Mouse (Mus musculus): ENCODE results near the gene Olfr665.
"Not testable (repeated sequence)": the region's sequence is repeated elsewhere in the genome, so short reads cannot be mapped to it uniquely, and the experiment has no call there.

The Olfr665 gene

GRCm38 (mm10) chr7:104877731-104878130 is at the start of gene Olfr665:
Olfr665 (plus strand) TSS chr7:104878031.
- in situ Hi-C loops (cut with MboI; ENCODE audit: low pct_unique_long_range_greater_than_20kb in 1 of 2, low sequenced_read_pairs in 2 of 2, unreplicated experiment in 1 of 2) = no loop called here

GRCm38 (mm10) chr7:104842503-104842902 is 35.3 kb upstream of the Olfr665 start, which contains the start of gene Usp17lb:
Usp17lb (minus strand) TSS chr7:104842603.
- in situ Hi-C loops (cut with MboI; ENCODE audit: low pct_unique_long_range_greater_than_20kb in 1 of 2, low sequenced_read_pairs in 2 of 2, unreplicated experiment in 1 of 2) = no loop called here

GRCm38 (mm10) chr7:104843731-104844287 is 34.0 kb upstream of the Olfr665 start:
- in situ Hi-C loops (cut with MboI; ENCODE audit: low pct_unique_long_range_greater_than_20kb in 1 of 2, low sequenced_read_pairs in 2 of 2, unreplicated experiment in 1 of 2) = no loop called here

- in situ Hi-C loops (cut with MboI; ENCODE audit: low pct_unique_long_range_greater_than_20kb in 1 of 2, low sequenced_read_pairs in 2 of 2, unreplicated experiment in 1 of 2) = not testable (repeated sequence)
Measured at GRCm38 (mm10) chr7:104851546-104851945, 26.3 kb upstream of the Olfr665 start.

- in situ Hi-C loops (cut with MboI; ENCODE audit: low pct_unique_long_range_greater_than_20kb in 1 of 2, low sequenced_read_pairs in 2 of 2, unreplicated experiment in 1 of 2) = no loop called here
Measured at GRCm38 (mm10) chr7:104855248-104855750, 22.5 kb upstream of the Olfr665 start.

- in situ Hi-C loops (cut with MboI; ENCODE audit: low pct_unique_long_range_greater_than_20kb in 1 of 2, low sequenced_read_pairs in 2 of 2, unreplicated experiment in 1 of 2) = not testable (repeated sequence)
Measured at GRCm38 (mm10) chr7:104856709-104857108, 21.1 kb upstream of the Olfr665 start, which contains the start of gene Usp17la. Usp17la (plus strand) TSS chr7:104857009.

- in situ Hi-C loops (cut with MboI; ENCODE audit: low pct_unique_long_range_greater_than_20kb in 1 of 2, low sequenced_read_pairs in 2 of 2, unreplicated experiment in 1 of 2) = no loop called here
Measured at GRCm38 (mm10) chr7:104857683-104858082, 20.1 kb upstream of the Olfr665 start.

GRCm38 (mm10) chr7:104861381-104861780 is 16.4 kb upstream of the Olfr665 start:
- in situ Hi-C loops (cut with MboI; ENCODE audit: low pct_unique_long_range_greater_than_20kb in 1 of 2, low sequenced_read_pairs in 2 of 2, unreplicated experiment in 1 of 2) = no loop called here

GRCm38 (mm10) chr7:104895852-104896251 is 18.0 kb downstream of the Olfr665 start, which contains the start of gene Olfr666:
Olfr666 (minus strand) TSS chr7:104895952.
- in situ Hi-C loops (cut with MboI; ENCODE audit: low pct_unique_long_range_greater_than_20kb in 1 of 2, low sequenced_read_pairs in 2 of 2, unreplicated experiment in 1 of 2) = no loop called here

- in situ Hi-C loops (cut with MboI; ENCODE audit: low pct_unique_long_range_greater_than_20kb in 1 of 2, low sequenced_read_pairs in 2 of 2, unreplicated experiment in 1 of 2) = no loop called here
Measured at GRCm38 (mm10) chr7:104921382-104921781, 43.6 kb downstream of the Olfr665 start, which contains the start of gene Olfr667. Olfr667 (minus strand) TSS chr7:104921482.

GRCm38 (mm10) chr7:104927957-104928356 is 50.1 kb downstream of the Olfr665 start, which contains the start of gene Olfr668:
Olfr668 (minus strand) TSS chr7:104928057.
- in situ Hi-C loops (cut with MboI; ENCODE audit: low pct_unique_long_range_greater_than_20kb in 1 of 2, low sequenced_read_pairs in 2 of 2, unreplicated experiment in 1 of 2) = no loop called here

Measured in mouse embryonic stem cell (cell line).